ENCODE assay signal across 8 mouse cellular contexts in the genomic region with DNA sequence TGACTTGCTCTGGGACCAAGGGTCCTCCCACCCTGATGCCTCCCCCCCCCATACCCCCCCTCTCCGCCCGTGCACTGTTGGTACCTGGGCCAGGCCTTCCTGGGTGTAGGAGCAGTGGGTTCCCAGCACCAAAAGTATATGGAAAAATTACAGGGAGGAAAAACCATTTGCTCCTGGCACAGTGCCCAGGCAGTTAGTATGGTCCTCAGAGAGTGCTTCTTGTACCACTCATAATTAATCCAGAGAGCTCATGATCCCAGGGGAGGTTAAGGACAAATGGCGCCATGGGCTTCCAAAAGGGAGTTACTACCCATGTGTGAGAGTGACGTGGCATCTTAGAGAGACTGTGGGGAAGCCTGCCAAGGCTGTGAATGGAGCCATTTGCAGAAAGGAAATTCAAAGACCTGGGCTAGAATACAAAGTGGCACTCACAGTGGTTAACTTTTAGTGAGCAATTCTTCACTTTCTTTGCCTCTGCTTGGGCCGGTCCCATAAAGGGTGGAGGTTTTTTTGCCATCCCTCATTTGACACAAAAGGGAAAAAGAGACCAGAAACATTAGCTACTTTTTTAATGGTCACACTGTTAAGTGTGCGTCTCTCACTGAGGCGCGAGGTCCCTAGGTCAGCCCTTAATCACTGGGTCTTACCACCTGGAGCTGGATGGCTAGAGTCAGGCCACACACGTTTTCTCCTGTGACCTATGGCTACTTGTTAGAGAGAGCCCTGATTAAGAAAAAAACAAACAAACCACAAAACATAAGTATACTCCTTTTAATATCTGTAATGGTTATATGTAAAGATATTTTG.
DNase-seq lines count a peak whose midpoint lies in the region; ATAC-seq and TF ChIP-seq lines count a peak whose summit lies in the region.

No protein-coding gene starts in this region.

- no peaks in the 10 kb centered on the region for H3K9me3 ChIP-seq in hindbrain, postnatal 0 days (ENCODE audit: low read length)
- H3K9me3 ChIP-seq in intestine, postnatal 0 days (ENCODE audit: control insufficient read depth), result no peaks in the 10 kb centered on the region

- DNase-seq in kidney, adult 8-10 months, result peak; percentile 6 to 11
- no peak for DNase-seq in kidney, adult 18-20 months
- peak; percentile 13 to 29 for DNase-seq in cerebellum, postnatal 14 days
- peak; percentile 82 for DNase-seq in hindbrain, postnatal 0 days (ENCODE audit: low spot score)
- DNase-seq in lung, postnatal 36 days, result peak; percentile 3
- no peak for DNase-seq in urinary bladder, postnatal 14 days (ENCODE audit: low spot score)
- no peak for DNase-seq in spleen, adult 12 weeks (ENCODE audit: low spot score)

- no peak overlapping the region for H3K4me3 ChIP-seq in hindbrain, postnatal 0 days (ENCODE audit: low read length)
- no peak overlapping the region for H3K4me3 ChIP-seq in intestine, postnatal 0 days (ENCODE audit: low read depth, low read length)

- no peaks in the 10 kb centered on the region for H3K4me1 ChIP-seq in hindbrain, postnatal 0 days (ENCODE audit: insufficient read depth, low read length)
- no peaks in the 10 kb centered on the region for H3K4me1 ChIP-seq in intestine, postnatal 0 days (replicated peaks; ENCODE audit: control insufficient read depth, insufficient read depth, low read length)

- ATAC-seq in hindbrain, postnatal 0 days, result peak; percentile 82
- no peak for ATAC-seq in intestine, postnatal 0 days

- no peaks in the 10 kb centered on the region for H3K36me3 ChIP-seq in hindbrain, postnatal 0 days (ENCODE audit: insufficient read depth, low read length)
- no peaks in the 10 kb centered on the region for H3K36me3 ChIP-seq in intestine, postnatal 0 days (ENCODE audit: control insufficient read depth, insufficient read depth)

- 51% methylated on average over 9 of the region's 9 CpGs for WGBS in hindbrain, postnatal 0 days
- WGBS in intestine, postnatal 0 days, result 78% methylated on average over 9 of the region's 9 CpGs

- no peak for TF ChIP-seq CTCF in hindbrain, postnatal 0 days (IDR thresholded peaks at IDR 0.05; ENCODE audit: low read depth)
- no peak for TF ChIP-seq CTCF in intestine, postnatal 0 days (IDR thresholded peaks at IDR 0.05; ENCODE audit: low read depth)

- H3K27ac ChIP-seq in hindbrain, postnatal 0 days, result no peak overlapping the region
- no peak overlapping the region for H3K27ac ChIP-seq in intestine, postnatal 0 days (ENCODE audit: low read depth, low read length)

- H3K9ac ChIP-seq in hindbrain, postnatal 0 days (replicated peaks; ENCODE audit: low read length), result no peak overlapping the region
- no peak overlapping the region for H3K9ac ChIP-seq in intestine, postnatal 0 days (ENCODE audit: low read depth, low read length)

- no peak overlapping the region for H3K4me2 ChIP-seq in hindbrain, postnatal 0 days (ENCODE audit: low read depth, low read length)
- H3K4me2 ChIP-seq in intestine, postnatal 0 days (replicated peaks; ENCODE audit: low read depth), result no peak overlapping the region

- H3K27me3 ChIP-seq in hindbrain, postnatal 0 days (ENCODE audit: insufficient read depth, low read length), result no peaks in the 10 kb centered on the region
- no peaks in the 10 kb centered on the region for H3K27me3 ChIP-seq in intestine, postnatal 0 days (replicated peaks; ENCODE audit: control insufficient read depth, insufficient read depth, low read length)

Comparison
In these comparisons a context has a peak if more than half of its experiments do, and no peak if none do; other contexts are left out.
1. DNase-seq: peak in kidney, adult 8-10 months (2 of 2), cerebellum, postnatal 14 days (2 of 2), hindbrain, postnatal 0 days (single experiment) and lung, postnatal 36 days (single experiment); none in kidney, adult 18-20 months (single experiment), urinary bladder, postnatal 14 days (single experiment) and spleen, adult 12 weeks (single experiment).